Mouse (Mus musculus): ENCODE data around the gene Def8.

The Def8 gene

GRCm38 (mm10) chr8:123491280-123492075, 68.2 kb downstream of the Def8 start:
- no peak for DNase-seq (ENCODE audit: low spot score)

- DNase-seq (ENCODE audit: low spot score): no peak
Measured at GRCm38 (mm10) chr8:123492898-123493297, 69.6 kb downstream of the Def8 start.

- DNase-seq (ENCODE audit: low spot score): no peak
Measured at GRCm38 (mm10) chr8:123497699-123498098, 74.4 kb downstream of the Def8 start.

GRCm38 (mm10) chr8:123498963-123499362, 75.6 kb downstream of the Def8 start:
- no peak for DNase-seq (ENCODE audit: low spot score)

- no peak for DNase-seq (ENCODE audit: low spot score)
Measured at GRCm38 (mm10) chr8:123499556-123499955, 76.2 kb downstream of the Def8 start.

- DNase-seq (ENCODE audit: low spot score): no peak
Measured at GRCm38 (mm10) chr8:123502192-123502591, 78.9 kb downstream of the Def8 start.

- DNase-seq (ENCODE audit: low spot score): no peak
Measured at GRCm38 (mm10) chr8:123503801-123504467, 80.6 kb downstream of the Def8 start.

- DNase-seq (ENCODE audit: low spot score): no peak
Measured at GRCm38 (mm10) chr8:123504591-123505195, 81.4 kb downstream of the Def8 start.

GRCm38 (mm10) chr8:123505267-123505666, 81.9 kb downstream of the Def8 start:
- DNase-seq (ENCODE audit: low spot score): no peak

- DNase-seq (ENCODE audit: low spot score): no peak
Measured at GRCm38 (mm10) chr8:123505695-123506094, 82.4 kb downstream of the Def8 start.

GRCm38 (mm10) chr8:123507153-123507552, 83.8 kb downstream of the Def8 start:
- no peak for DNase-seq (ENCODE audit: low spot score)

- no peak for DNase-seq (ENCODE audit: low spot score)
Measured at GRCm38 (mm10) chr8:123510819-123511218, 87.5 kb downstream of the Def8 start.

Measured in yolk sac, embryonic 10.5 days (tissue).